Mouse (Mus musculus) heart, postnatal 0 days (tissue): Measurements from ENCODE around the gene Gm43552.

ENCODE experiments used
- CTCF ChIP-seq: IDR thresholded peaks from 2 replicates; pipeline ENCODE4 v1.5.1; 2016; ENCODE audit warnings: antibody characterized with exemption, control low read depth, low read depth
- EP300 ChIP-seq: IDR thresholded peaks from 2 replicates; pipeline ENCODE4 v1.6.1; 2016; ENCODE audit warnings: antibody characterized with exemption, low read depth

GRCm38 (mm10) chr5:65390648-65391644 is 101.7 kb downstream of the Gm43552 start, which contains the start of the genes Rpl9 and Lias:
- TF ChIP-seq CTCF (no peak), EP300 (peak; percentile 25; the same call in 1 of the 2 replicates)
